Mouse (Mus musculus) heart, postnatal 4 days (tissue): ENCODE results near the gene Lrrc47. TPM values are rescaled to one million over a fixed set of nuclear protein-coding genes. Genes with fewer than 3 reads are reported as not detected.

Source experiments
- DNase-seq: peaks from one replicate; pipeline ENCODE4 v3.0.0; 2021
- total RNA-seq, 2 experiments: library from RNA; stranded (reverse); gene quantifications; 2 replicates each; pipeline ENCODE4 v1.2.3; 2021

The Lrrc47 gene
- total RNA-seq, 2 experiments from 2014 or later = 45.8 to 46.7 TPM

- peak; percentile 27 for DNase-seq
Measured at GRCm38 (mm10) chr4:154023754-154024601, 12.4 kb downstream of the Lrrc47 start.

- DNase-seq = no peak
Measured at GRCm38 (mm10) chr4:154024729-154025521, 13.4 kb downstream of the Lrrc47 start.

GRCm38 (mm10) chr4:154025641-154026440, 14.3 kb downstream of the Lrrc47 start, which contains the start of gene Smim1:
Gene Smim1 (minus strand): TSS chr4:154026230.
- DNase-seq = peak; percentile 77

- no peak for DNase-seq
Measured at GRCm38 (mm10) chr4:154026441-154026761, 14.9 kb downstream of the Lrrc47 start.

- DNase-seq = no peak
Measured at GRCm38 (mm10) chr4:154028066-154028465, 16.5 kb downstream of the Lrrc47 start.

- no peak for DNase-seq
Measured at GRCm38 (mm10) chr4:154028646-154029045, 17.1 kb downstream of the Lrrc47 start.

- no peak for DNase-seq
Measured at GRCm38 (mm10) chr4:154037123-154037522, 25.6 kb downstream of the Lrrc47 start.

- no peak for DNase-seq
Measured at GRCm38 (mm10) chr4:154042577-154042976, 31.0 kb downstream of the Lrrc47 start, which contains the start of gene Ccdc27. Gene Ccdc27 (minus strand): TSS chr4:154042677.

- DNase-seq = no peak
Measured at GRCm38 (mm10) chr4:154045837-154046236, 34.3 kb downstream of the Lrrc47 start.

- DNase-seq = no peak
Measured at GRCm38 (mm10) chr4:154051401-154051800, 39.9 kb downstream of the Lrrc47 start.

- DNase-seq = no peak
Measured at GRCm38 (mm10) chr4:154053065-154053464, 41.5 kb downstream of the Lrrc47 start.

GRCm38 (mm10) chr4:154055482-154055881, 44.0 kb downstream of the Lrrc47 start:
- DNase-seq = peak; percentile 14

GRCm38 (mm10) chr4:154056046-154056445, 44.5 kb downstream of the Lrrc47 start:
- no peak for DNase-seq

GRCm38 (mm10) chr4:154056661-154057060, 45.1 kb downstream of the Lrrc47 start:
- DNase-seq = peak; percentile 48

- peak; percentile 31 for DNase-seq
Measured at GRCm38 (mm10) chr4:154057696-154058095, 46.2 kb downstream of the Lrrc47 start.

- peak; percentile 24 for DNase-seq
Measured at GRCm38 (mm10) chr4:154064827-154065773, 53.6 kb downstream of the Lrrc47 start.

GRCm38 (mm10) chr4:154070896-154071295, 59.4 kb downstream of the Lrrc47 start:
- peak; percentile 60 for DNase-seq
